Mouse (Mus musculus): Measurements from ENCODE around the gene Otor. TPM values are rescaled to one million over a fixed set of nuclear protein-coding genes. Genes with fewer than 3 reads are reported as not detected.

Otor gene
- polyA plus RNA-seq, 1 experiment from 2014 or later, result 0.12 TPM

- H3K36me3 ChIP-seq (ENCODE audit: control insufficient read depth, insufficient read depth), result no peaks in the 10 kb centered on the region
- H3K4me2 ChIP-seq (replicated peaks; ENCODE audit: low read depth), result no peak overlapping the region
- H3K9ac ChIP-seq (ENCODE audit: low read depth, low read length), result no peak overlapping the region
- no peaks in the 10 kb centered on the region for H3K27me3 ChIP-seq (replicated peaks; ENCODE audit: control insufficient read depth, insufficient read depth, low read length)
- peak; percentile 27; the same call in 1 of the 2 replicates for TF ChIP-seq CTCF (IDR thresholded peaks at IDR 0.05; ENCODE audit: low read depth)
- no peak overlapping the region for H3K27ac ChIP-seq (ENCODE audit: low read depth, low read length)
- no peaks in the 10 kb centered on the region for H3K4me1 ChIP-seq (replicated peaks; ENCODE audit: control insufficient read depth, insufficient read depth, low read length)
- ATAC-seq, result no peak
- H3K4me3 ChIP-seq (ENCODE audit: low read depth, low read length), result no peak overlapping the region
- no peaks in the 10 kb centered on the region for H3K9me3 ChIP-seq (ENCODE audit: control insufficient read depth)
- WGBS, result 54% methylated on average over 3 of the region's 3 CpGs
Observed at GRCm38 (mm10) chr2:143117453-143117852, 39.2 kb downstream of the Otor start.

GRCm38 (mm10) chr2:143118221-143118620 lies 39.9 kb downstream of the Otor start:
- H3K36me3 ChIP-seq (ENCODE audit: control insufficient read depth, insufficient read depth), result no peaks in the 10 kb centered on the region
- 80% methylated on average over 7 of the region's 7 CpGs for WGBS
- no peak for TF ChIP-seq CTCF (IDR thresholded peaks at IDR 0.05; ENCODE audit: low read depth)

GRCm38 (mm10) chr2:143131098-143131646 lies 52.9 kb downstream of the Otor start:
- H3K4me2 ChIP-seq (replicated peaks; ENCODE audit: low read depth), result no peak overlapping the region
- H3K27ac ChIP-seq (ENCODE audit: low read depth, low read length), result no peak overlapping the region
- no peak for TF ChIP-seq CTCF (IDR thresholded peaks at IDR 0.05; ENCODE audit: low read depth)
- no peak overlapping the region for H3K4me3 ChIP-seq (ENCODE audit: low read depth, low read length)
- WGBS, result 62% methylated on average over 5 of the region's 5 CpGs
- H3K9me3 ChIP-seq (ENCODE audit: control insufficient read depth), result no peaks in the 10 kb centered on the region
- H3K27me3 ChIP-seq (replicated peaks; ENCODE audit: control insufficient read depth, insufficient read depth, low read length), result no peaks in the 10 kb centered on the region
- no peaks in the 10 kb centered on the region for H3K36me3 ChIP-seq (ENCODE audit: control insufficient read depth, insufficient read depth)
- no peak for ATAC-seq
- H3K4me1 ChIP-seq (replicated peaks; ENCODE audit: control insufficient read depth, insufficient read depth, low read length), result no peaks in the 10 kb centered on the region
- H3K9ac ChIP-seq (ENCODE audit: low read depth, low read length), result no peak overlapping the region

More at GRCm38 (mm10) chr2:143118221-143118620, 39.9 kb downstream of the Otor start:
- H3K27me3 ChIP-seq (replicated peaks; ENCODE audit: control insufficient read depth, insufficient read depth, low read length), result no peaks in the 10 kb centered on the region
- H3K4me1 ChIP-seq (replicated peaks; ENCODE audit: control insufficient read depth, insufficient read depth, low read length), result no peaks in the 10 kb centered on the region
- H3K9me3 ChIP-seq (ENCODE audit: control insufficient read depth), result no peaks in the 10 kb centered on the region
- H3K27ac ChIP-seq (ENCODE audit: low read depth, low read length), result no peak overlapping the region
- no peak for ATAC-seq
- no peak overlapping the region for H3K4me3 ChIP-seq (ENCODE audit: low read depth, low read length)
- no peak overlapping the region for H3K9ac ChIP-seq (ENCODE audit: low read depth, low read length)
- no peak overlapping the region for H3K4me2 ChIP-seq (replicated peaks; ENCODE audit: low read depth)

Other genes starting within 250 kb of the Otor start
- 7.0 and 7.4 TPM in 2 replicates for gene Kif16b, start 176.9 kb upstream of the Otor start, polyA plus RNA-seq (2015; fragmentation: Nextera tagmentation; extraction: Ambion mirVana)
- gene Snrpb2, start 15.4 kb upstream of the Otor start, polyA plus RNA-seq (2015; fragmentation: Nextera tagmentation; extraction: Ambion mirVana), result 46.7 and 48.7 TPM in 2 replicates